Mouse (Mus musculus): Measurements from ENCODE around the gene Ei24.
A peak's percentile ranks its signal among the peaks of the same experiment; 100 is the strongest.

Gene Ei24

DNA sequence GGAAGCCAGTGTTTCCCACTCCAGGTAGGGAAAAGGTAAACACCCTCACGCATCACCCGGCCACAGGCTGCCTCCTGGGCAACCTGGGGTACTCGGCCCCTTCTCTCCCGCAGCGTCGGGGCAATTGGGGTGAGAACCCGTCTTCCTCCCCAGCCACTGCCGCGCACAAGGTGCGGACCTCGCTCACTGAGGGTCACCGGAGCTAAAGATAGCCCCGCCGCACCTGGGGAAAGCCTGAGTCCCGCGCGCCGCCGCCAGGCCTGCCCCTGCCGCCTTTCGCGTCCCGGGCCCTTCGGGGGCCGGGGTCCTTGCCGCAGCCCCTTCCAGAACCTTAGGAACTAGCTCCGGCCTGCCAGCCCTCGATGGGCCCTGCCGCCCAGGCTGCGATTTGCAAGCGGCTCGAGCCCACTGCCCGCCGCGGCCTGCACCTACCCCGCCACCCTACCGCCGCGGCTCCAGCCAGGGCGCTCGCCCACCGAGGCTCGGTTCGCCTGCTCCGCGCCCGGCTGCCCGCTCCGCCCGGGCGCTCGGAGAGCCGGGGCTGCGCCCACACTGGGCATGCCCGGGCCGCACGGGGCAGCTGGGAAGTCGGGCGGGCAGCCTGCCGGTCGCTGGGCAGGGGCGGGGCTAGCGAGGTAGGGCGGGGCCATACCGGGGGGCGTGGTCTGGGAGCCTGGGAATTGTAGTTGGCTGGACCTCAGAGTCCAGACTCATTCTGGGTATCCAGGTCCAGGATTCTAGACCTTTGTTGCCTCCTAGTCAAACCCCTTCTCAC, at the start of gene Ei24:
Ei24 (minus strand) TSS at position 613 of the 775 bp plus-strand sequence.
- peak; percentile 96 for DNase-seq

DNA sequence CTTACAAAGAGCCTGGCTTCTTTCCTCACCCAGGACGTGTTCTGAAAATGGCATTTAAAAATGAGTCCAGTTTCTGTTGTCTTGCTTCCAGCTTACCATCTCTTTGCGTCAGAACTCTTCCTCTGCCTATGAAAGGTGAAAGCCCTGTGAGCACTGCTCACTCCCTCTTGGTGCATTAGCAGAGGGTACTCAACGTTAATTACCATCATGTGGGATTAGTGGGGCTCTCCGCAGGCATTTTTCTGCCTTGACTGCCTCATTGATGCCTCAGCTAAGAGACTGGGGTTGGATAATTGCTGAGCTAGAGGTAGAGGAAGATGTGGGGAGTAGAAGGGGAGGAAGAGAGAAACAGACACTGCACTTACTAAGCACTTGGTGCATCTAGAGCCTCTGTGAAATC, 49.2 kb upstream of the Ei24 start:
- DNase-seq, result no peak

DNA sequence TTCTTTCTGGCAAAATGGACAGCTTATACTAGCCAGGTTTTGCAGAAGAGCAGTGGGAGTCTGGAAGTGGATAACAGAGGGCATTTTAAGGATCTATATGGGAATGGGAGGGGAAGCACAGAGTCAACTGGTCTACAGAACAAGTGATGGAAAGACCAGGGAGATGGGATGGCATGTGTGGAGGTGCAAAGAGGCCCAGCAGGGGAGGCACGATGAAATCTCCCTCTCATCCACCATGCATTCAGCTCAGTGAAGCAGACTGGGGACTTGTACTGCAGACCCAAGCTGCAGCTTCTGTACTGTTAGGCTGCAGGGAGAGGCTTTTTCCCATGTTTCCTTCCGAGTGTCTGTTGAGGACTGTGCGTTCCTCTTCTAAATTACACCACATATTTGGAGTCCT, 36.7 kb upstream of the Ei24 start:
- DNase-seq, result no peak

DNA sequence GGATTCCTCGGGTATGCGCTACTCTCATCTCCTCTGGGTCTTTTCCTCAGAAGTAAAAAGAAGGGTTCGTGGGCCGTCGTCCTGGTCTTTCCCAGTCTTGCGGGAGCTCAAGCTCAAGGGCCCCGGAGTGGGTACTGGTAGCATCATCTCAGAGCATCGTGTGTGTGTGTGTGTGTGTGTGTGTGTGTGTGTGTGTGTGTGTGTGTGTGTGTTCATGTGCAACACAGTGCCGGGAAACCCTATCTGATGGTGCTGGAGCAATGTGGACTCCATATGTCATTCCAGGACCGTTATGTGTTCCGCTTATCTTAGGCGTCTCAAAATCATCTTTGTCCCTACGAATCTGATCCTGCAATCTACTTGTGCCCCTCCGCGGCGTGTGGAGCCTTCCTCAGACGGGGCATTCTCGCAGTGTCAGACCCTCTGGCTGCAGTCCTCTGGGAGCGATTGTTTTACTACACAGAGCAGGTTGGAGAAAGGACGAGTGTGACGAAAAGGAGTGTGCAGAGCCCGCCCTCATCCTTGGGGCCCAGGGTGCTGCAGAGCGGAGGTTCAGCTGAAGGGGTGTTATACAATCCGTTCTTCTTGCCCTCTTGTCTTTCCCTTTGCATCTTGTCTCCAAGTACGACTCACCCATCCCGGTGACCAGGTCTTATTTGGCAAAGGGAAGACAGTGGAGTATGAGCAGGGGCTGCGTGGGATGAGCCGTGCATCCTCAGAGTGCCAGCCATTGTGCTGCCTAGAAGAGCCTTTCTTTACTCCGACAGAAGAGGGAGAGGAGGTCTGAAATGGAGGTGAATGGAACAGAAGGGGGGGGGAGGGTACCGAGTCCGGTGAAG, 36.1 kb upstream of the Ei24 start:
- DNase-seq, result no peak

DNA sequence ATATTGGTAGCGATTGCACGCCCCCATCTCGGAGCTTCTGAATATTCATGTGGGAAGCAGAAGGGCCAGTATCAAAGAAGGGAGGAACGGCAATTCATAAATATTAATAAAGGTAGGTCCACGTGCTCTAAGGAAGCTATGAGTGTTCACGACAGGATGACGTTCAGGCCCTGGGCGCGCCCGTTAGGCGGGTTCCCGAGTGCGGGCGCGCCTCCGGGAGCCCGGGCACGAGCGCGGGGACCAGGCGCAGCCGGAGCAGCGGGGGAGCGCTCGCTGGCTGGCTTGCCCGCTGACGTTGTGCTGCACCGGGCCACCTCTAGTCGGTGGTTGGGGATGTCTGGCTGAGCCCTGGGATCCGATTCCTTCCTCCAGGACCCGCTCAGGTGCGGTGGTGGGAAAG, 35.3 kb upstream of the Ei24 start:
- peak; percentile 28 for DNase-seq

DNA sequence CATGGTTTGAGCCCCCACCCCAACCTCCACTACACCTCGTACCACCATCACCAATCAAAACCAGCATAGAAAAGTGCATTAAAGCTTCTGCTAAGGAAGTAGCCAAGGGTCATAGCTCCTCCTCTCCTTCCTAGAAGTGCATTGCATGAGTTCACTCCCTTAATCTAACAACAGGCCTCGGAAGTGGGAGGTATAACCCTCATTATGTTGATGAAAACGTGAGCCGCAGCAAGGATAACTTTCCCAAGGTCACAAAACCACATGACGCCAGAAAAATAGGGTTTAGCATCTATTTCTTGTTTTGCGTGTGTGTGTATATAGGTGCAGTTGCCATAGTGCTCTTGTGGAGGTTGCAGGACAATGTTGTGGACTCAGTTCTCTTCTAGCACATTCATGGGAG, 34.2 kb upstream of the Ei24 start:
- no peak for DNase-seq

DNA sequence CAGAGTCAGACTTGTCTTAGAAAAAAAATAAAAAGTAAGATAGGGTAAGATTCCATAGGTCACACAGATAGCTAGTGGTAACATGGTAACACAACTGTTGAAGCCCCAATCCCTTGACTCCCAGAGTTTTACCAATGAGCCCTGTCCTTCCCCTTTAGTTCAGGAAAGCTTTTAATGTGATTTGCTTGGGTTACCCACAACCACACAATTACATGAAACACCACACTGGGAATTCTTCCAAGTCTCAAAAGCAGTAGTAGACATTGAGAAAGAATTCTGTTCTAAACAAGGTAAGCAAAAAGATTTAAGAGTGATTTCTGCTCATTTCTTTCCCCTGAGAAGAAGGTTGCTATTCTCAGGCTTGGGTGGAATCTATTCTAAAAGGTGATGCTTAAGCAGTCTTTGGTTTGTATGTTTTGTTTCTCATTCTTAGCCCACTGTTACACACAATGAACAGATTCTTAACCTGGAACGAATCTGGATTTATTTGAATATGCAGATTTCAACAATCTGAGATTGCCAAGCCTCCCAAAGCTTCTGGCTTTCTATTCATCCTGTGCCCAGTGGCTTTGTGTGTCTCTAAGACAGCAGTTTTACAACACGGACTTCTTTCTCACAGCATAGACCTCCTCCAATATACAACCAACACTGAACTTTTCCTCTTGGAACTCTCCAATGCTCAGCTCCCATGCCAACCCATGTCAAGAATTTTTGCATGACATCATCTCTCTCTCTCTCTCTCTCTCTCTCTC, 29.6 kb upstream of the Ei24 start:
- no peak for DNase-seq

DNA sequence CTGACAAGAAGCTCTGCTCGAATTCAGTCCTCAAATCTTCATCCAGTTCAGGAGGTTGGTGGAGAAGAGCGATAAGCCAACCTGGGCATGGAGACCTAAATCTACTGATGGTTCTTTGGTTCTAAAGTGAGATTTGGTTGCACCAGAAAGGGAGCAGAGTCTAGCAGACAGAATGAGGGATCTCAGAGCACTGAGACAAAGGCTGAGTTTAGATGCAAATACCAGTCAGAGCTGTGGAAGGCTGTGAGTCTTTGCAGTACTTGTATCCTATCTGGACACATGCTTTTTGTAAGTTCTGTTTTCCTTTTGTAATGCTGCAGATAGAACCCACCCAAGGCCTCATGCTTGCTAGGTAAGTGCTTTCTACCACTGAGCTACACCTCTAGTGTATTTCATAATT, 24.8 kb upstream of the Ei24 start:
- no peak for DNase-seq

DNA sequence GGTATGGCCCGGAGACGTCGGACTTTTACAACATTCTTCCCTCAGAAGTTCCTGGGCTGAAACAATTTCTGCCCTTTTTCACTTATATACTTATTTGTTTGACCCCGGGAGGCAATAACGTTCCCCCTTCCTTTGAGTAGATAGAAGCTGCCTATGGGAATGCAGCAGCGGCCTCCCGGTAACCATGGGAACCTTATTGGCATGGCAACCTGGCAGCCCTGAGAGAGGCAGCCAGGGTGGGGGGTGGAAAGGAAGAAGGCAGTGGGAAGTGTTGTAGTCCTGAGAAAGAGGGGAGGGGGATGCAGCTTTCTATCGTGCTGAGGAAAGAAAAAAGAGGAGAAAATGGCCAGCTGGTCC, 24.4 kb upstream of the Ei24 start, which contains the start of gene Fez1:
Fez1 (plus strand) TSS at position 221 of the 357 bp plus-strand sequence.
- no peak for DNase-seq

DNA sequence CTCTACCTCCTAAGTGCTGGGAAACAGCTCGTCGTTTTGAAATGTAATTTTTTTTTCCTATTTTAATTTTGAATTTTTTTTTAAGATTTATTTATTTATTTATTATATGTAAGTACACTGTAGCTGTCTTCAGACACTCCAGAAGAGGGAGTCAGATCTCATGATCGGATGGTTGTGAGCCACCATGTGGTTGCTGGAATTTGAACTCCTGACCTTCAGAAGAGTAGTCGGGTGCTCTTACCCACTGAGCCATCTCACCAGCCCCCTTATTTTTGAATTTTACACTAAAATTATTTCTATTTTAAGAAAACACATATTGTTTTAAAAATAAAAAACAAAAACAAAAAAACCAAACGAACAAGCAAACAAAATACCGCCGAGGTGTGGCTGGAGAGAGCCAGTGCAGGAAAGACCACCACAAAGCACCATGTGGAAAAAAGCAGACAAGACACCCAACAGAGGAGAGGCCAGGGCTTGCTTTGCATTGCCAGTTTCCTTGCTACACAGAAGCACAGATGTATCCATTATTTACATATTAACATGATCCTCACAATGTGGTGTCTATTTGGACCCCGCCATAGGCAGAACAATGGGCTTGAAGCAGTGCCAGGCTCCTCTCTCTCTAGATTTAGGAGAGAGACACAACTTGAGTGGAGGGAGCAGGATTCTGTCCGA, 23.9 kb upstream of the Ei24 start:
- no peak for DNase-seq

DNA sequence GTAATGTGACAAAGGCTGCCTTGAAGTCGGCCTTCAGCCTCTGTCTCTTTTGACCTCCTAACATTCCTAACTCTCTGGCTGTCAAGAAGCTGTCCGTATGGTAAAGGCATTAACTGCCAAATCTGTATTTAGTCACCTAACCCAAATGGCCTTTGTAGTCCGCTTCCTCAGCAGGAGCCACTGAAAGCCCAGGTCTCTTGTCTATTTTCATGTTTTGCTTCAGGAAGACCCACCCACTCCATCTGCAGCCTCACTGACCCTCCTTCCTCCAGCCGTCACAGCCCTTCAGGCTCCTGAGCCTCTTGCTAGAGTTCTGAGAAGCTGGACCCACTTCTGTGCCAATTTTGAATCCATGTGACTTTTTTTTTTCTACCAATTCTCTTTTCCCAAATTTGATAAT, 21.7 kb upstream of the Ei24 start:
- no peak for DNase-seq

DNA sequence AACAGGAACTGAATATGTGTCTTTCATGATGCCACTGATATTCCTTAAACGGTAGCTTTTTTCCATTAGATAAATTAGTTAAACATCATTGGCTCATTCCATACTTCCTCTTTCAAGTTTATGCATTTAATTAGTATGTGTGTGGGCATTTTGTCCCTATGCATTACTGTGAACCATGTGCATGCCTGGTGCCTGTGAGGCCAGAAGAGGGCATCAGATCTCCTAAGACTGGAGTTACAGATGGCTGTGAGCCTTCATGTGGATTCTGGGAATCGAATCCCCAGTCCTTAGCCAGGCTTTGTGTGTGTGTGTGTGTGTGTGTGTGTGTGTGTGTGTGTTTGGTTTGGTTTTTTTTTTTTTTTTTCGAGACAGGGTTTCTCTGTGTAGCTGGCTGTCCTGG, 17.3 kb upstream of the Ei24 start:
- DNase-seq, result no peak

DNA sequence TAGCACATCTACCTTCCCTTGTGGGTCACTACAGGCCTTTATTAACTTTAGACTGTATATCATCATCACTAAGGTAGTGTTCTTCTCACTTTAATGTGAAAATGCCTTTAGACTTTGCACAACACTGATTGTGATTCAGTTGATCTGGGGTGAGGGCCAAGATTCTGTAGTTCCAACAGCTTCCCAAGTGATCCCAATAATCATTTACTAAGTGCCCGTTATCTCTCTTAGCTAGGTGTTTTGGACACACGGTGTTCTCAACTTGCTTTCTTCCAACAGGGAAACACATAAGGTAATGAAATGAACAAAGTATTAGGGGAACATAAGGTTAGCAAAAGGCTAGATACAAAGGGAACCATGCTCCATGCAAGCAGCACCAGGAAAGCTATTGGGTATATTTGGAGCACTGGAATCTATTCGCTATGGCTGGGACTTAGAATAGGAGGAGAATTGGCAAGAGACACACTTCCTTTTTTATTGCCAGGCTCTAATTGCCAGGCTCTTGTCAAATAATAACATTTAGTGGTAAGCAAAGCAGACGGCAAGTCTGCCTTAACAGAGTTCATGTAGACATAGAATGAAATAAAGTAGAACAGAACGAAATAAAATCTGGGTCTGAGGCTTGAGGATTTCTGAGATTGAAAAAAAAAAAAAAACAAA, 11.1 kb upstream of the Ei24 start:
- DNase-seq, result peak; percentile 29

DNA sequence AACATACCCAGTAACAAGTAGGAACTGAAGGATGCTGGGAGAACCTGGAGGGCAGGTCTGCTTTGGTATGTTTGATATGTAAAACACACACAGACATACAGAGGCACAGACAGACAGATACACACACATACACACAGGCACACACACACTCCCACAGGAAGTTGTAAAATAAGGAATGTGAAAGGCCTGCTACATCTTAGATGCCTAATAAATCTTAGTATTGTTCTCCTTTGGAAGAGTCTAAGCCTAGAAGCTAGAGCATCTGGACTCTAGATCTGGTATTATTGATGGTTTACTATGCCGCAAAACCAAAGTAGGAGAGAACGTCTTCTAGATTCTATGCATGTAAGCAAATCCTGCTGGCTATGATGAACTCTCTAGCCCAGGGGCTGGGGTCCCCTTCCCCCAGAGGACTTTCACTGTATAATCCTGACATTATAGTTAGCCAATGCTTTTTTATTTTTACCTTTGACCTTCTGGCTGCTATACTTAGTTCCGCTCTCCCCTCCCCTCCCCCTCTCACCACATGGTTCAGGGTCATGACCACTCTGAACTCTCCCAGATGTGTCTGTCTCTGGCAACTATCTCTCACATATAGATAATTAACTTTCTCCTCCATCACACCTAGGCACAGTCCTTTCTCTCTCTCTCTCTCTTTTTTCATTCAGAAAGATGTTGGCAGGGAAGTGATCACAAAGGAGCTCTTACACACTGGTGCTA, 8.2 kb upstream of the Ei24 start:
- peak; percentile 29 for DNase-seq

DNA sequence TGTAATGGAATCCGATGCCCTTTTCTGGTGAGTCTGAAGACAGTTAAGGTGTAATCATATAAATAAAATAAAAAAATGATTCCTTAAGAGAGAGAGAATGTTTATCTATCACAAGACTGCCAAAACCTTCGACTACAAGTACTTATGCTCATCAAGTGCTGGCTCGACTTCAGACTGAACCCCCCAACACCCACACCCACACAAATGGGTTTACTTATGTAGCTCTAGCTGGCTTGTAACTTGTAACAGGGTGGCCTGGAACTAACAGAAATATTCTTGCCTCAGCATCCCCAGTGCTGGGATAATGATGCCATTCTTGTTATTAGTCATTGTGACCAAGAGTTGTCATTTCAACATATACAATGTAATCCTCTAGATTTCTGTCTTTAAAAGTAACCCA, 6.7 kb upstream of the Ei24 start:
- DNase-seq, result no peak

DNA sequence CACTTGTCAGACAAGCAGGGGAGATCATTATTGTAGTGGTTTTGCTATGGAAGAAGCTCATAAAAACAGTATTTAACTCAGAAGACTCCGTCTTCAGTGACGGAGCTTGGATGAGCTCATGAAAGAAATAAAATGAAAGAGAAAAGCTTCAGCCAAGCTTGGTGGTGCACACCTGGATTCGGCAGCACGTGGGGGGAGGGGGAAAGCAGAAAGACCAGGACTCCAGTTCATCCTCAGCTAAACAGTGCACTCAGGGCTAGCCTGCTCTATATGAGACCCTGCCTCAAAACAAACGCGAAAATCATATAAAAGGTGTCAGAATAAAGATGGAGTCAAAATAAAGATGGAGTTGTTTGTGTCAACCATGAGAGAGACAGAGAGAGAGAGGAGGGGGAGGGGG, 6.2 kb upstream of the Ei24 start:
- no peak for DNase-seq

DNA sequence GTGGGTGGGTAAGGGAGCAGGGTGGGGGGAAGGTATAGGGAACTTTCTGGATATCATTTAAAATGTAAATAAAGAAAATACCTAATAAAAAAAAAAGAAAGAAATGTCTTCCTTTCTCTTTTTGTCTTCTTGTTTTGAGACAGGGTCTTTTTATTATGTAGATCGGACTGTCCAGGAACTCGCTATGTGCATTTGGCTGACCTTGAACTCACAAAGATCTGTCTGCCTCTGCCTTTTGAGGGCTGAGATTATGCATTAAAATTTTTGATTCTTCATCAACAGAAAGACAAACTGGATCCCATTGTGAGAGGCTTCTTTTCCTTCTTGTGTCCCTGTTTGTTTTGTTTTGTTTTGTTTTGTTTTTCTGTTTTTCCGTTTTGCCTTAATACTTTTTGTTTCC, 5.8 kb upstream of the Ei24 start:
- DNase-seq, result no peak

DNA sequence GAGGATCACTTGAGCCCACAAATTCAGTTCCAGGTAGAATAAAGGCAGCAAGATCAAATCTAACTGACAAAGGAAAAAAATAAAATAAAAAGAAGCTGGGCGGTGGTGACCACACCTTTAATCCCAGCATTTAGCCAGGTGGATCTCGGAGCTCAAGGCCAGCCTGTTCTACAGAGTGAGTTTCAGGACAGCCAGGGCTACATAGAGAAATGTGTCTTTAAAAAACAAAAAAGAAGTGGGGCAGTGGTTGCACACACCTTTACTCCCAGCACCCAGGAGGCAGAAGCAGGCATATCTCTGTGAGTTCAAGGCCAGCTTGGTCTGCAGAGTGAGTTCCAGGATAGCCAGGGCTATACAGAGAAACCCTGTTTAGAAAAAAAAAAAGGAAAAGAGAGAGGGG, 4.8 kb upstream of the Ei24 start:
- no peak for DNase-seq

DNA sequence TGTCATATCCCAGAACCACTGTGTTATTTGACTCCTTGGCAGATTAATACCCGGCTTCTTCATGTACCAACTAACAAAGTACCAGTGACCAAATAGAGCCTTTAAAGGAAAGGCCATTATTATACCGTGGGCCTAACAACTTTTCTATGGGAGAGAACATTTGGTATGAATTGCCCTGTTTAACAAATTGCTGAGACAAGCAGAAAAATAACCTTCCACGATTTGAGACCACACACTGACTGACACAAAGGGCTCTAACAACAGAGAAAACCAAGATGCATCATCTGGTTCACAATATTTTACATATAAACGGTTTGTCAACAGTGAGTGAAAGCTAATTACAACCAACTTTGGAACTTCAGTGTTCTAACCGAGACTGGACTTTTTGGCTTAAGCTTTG, 969 bp downstream of the Ei24 start:
- DNase-seq, result peak; percentile 11

DNA sequence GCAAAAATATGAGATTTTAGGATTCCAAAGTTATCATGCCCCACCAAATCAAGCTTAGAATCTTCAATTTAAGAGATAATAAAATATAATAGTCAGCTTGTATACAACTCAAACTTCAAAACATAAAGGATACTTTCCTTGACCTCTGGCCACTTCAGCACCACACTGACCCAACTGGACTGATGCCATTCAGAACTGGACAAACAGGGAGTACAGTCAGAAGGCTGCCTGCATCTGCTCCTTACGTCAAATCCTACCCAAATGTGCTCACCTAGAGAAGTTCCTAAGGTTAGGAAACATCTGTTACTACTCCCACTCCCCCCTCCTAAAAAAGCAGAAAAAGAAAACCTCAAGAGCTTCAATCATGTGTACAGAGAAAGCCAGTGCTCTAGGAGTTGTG, 1.6 kb downstream of the Ei24 start:
- DNase-seq, result peak; percentile 15

DNA sequence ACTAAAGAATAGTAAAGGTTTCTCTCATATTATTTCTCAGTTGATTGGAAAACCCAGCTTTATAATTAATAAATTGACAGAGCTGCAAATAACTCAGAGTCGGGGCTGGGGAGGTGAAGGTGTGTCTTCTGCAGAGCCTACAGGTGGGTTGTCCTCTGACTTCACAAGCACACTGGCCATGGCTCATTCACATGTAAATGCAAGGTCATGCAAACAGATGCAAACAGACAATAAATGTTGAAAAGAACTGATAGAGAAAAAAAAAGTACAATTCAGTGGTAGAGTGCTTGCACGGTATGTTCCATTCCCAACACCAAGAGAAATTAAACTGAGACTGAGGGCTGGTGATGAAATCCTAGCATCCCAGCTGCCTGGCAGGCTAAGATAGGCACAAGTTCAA, 2.7 kb downstream of the Ei24 start:
- no peak for DNase-seq

DNA sequence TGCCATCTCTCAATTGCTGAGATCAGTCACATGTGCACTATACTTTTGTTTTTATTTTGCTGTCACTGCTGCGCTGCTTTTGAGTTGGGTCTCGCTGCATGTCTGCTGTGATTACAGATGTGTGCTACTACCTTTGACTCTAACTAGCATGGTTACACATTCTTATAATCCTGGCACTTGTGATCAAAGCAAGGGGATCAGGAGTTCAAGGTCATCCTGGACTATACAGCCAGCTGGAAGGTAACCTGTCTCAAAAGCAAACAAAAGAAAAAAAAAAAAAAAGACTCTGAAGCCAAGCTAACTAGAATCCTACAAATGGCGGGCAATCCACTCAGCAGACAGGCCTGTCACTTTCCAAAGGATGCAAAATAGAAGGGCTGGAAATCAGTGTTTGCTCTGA, 5.0 kb downstream of the Ei24 start:
- no peak for DNase-seq

Data from kidney, adult 9 months (tissue).